Mouse (Mus musculus) CH12.LX (cell line): Measurements from ENCODE around the gene Ampd3. TPM values are rescaled to one million over a fixed set of nuclear protein-coding genes. Genes with fewer than 3 reads are reported as not detected.

Experiments used
- DNase-seq: peaks from one replicate; pipeline ENCODE4 v3.0.0-alpha.2; 2013; ENCODE audit errors: extremely low read depth
- H3K27ac ChIP-seq: 2 replicates; pipeline ENCODE4 v1.5.1; 2012; ENCODE audit warnings: low read depth, mild to moderate bottlenecking, control low read depth, moderate library complexity; ENCODE audit not compliant: insufficient read depth
- H3K27me3 ChIP-seq: replicated peaks from 2 replicates; pipeline ENCODE3; 2012; ENCODE audit warnings: inconsistent platforms
- H3K36me3 ChIP-seq, 2 experiments: replicated peaks in 1 of 2; 2 replicates each; pipeline versions ENCODE3 to v1.6.1; 2012; ENCODE audit warnings: inconsistent platforms in 1 of 2, low read length in 1 of 2, mild to moderate bottlenecking in 1 of 2, mixed read lengths in 1 of 2, moderate library complexity in 1 of 2; ENCODE audit not compliant: control insufficient read depth in 1 of 2, insufficient read depth in 1 of 2
- H3K4me1 ChIP-seq, 2 experiments: 2 replicates each; pipeline ENCODE4 v1.6.1; 2012; ENCODE audit warnings: inconsistent platforms in 1 of 2, moderate library complexity in 1 of 2; ENCODE audit not compliant: insufficient read depth in 2 of 2, control insufficient read depth in 1 of 2
- H3K4me2 ChIP-seq: 2 replicates; pipeline ENCODE4 v1.6.1; 2012; ENCODE audit warnings: low read depth, mild to moderate bottlenecking, control low read depth; ENCODE audit not compliant: poor library complexity, insufficient read depth, severe bottlenecking
- H3K4me3 ChIP-seq, 3 experiments: fragments of 150-350 bp in 1 of 3; sonication (generic) in 1 of 3; replicated peaks in 1 of 3; 2 replicates each; pipeline versions ENCODE3 to v1.5.1; 2011 to 2012; ENCODE audit warnings: low read depth in 2 of 3, low read length in 2 of 3, mild to moderate bottlenecking in 2 of 3, moderate library complexity in 2 of 3, control low read depth in 1 of 3, improper control_type of control experiment in 1 of 3, inconsistent platforms in 1 of 3, mixed read lengths in 1 of 3; ENCODE audit not compliant: poor library complexity in 1 of 3
- H3K79me2 ChIP-seq: replicated peaks from 2 replicates; pipeline ENCODE4 v1.6.1; 2012; ENCODE audit warnings: mild to moderate bottlenecking, moderate library complexity; ENCODE audit not compliant: control insufficient read depth, poor library complexity, insufficient read depth, severe bottlenecking; ENCODE audit errors: extremely low read depth
- H3K9ac ChIP-seq: 2 replicates; pipeline ENCODE4 v1.6.1; 2012; ENCODE audit warnings: low read depth, mild to moderate bottlenecking, control low read depth, moderate library complexity; ENCODE audit not compliant: insufficient read depth
- H3K9me3 ChIP-seq: replicated peaks from 2 replicates; pipeline ENCODE3; 2012; ENCODE audit warnings: low read length, inconsistent platforms, mixed read lengths
- IRF4 ChIP-seq: IDR thresholded peaks from 2 replicates; pipeline ENCODE4 v1.6.1; 2014; ENCODE audit warnings: low read depth, mild to moderate bottlenecking, inconsistent platforms, low read length, improper control_type of control experiment
- JUN ChIP-seq: IDR thresholded peaks from 2 replicates; pipeline ENCODE4 v1.6.1; 2011; ENCODE audit warnings: low read depth, mild to moderate bottlenecking, low read length, improper control_type of control experiment, moderate library complexity; ENCODE audit not compliant: insufficient read depth
- KAT2A ChIP-seq: IDR thresholded peaks from 2 replicates; pipeline ENCODE4 v1.6.1; 2012; ENCODE audit warnings: low read length, improper control_type of control experiment, inconsistent platforms; ENCODE audit not compliant: insufficient replicate concordance
- MAFK ChIP-seq: IDR thresholded peaks from 2 replicates; pipeline ENCODE4 v1.6.1; 2011; ENCODE audit warnings: low read length, improper control_type of control experiment; ENCODE audit not compliant: insufficient replicate concordance
- MAX ChIP-seq: IDR thresholded peaks from 2 replicates; pipeline ENCODE4 v1.6.1; 2011; ENCODE audit warnings: low read length, improper control_type of control experiment
- MEF2A ChIP-seq: IDR thresholded peaks from 2 replicates; pipeline ENCODE4 v1.6.1; 2014; ENCODE audit warnings: low read depth, mild to moderate bottlenecking, inconsistent platforms, low read length, improper control_type of control experiment, borderline replicate concordance
- NELFE ChIP-seq: IDR thresholded peaks from 2 replicates; pipeline ENCODE4 v1.6.1; 2011; ENCODE audit warnings: low read depth, low read length, improper control_type of control experiment
- PAX5 ChIP-seq: IDR thresholded peaks from 2 replicates; pipeline ENCODE4 v1.6.1; 2012; ENCODE audit warnings: low read length, inconsistent platforms, mixed read lengths
- TBP ChIP-seq: conservative IDR thresholded peaks from 2 replicates; pipeline ENCODE4 v1.6.1; 2011; ENCODE audit warnings: low read depth, low read length, improper control_type of control experiment
- UBTF ChIP-seq: IDR thresholded peaks from 2 replicates; pipeline ENCODE4 v1.6.1; 2012; ENCODE audit warnings: low read depth, mild to moderate bottlenecking, inconsistent platforms, low read length, improper control_type of control experiment, moderate library complexity
- ZKSCAN1 ChIP-seq: IDR thresholded peaks from 2 replicates; pipeline ENCODE4 v1.6.1; 2012; ENCODE audit warnings: low read depth, inconsistent platforms, low read length, improper control_type of control experiment, borderline replicate concordance
- dilution Hi-C: fragments of 300-500 bp; cut with MboI; formaldehyde crosslinking; loops from 2 replicates; pipeline ENCODE4 v1.14.3; 2020; ENCODE audit warnings: low sequenced_read_pairs; ENCODE audit not compliant: extremely low pct_unique_long_range_greater_than_20kb, extremely low pct_ligation_motif_present
- in situ Hi-C: fragments of 300-500 bp; cut with MboI; formaldehyde crosslinking; loops from 3 replicates; pipeline ENCODE4 v1.14.3; 2019; ENCODE audit warnings: low sequenced_read_pairs, low pct_ligation_motif_present, low pct_unique_long_range_greater_than_20kb, mixed read lengths
- polyA plus RNA-seq: library from polyadenylated mRNA; unstranded; fragments of >175 nt; gene quantifications from 2 replicates; pipeline ENCODE4 v1.2.1, GENCODE M21; 2012; ENCODE audit warnings: low read depth; ENCODE audit not compliant: insufficient read length
- total RNA-seq, 2 experiments: library from RNA; depleted of rRNA; stranded (reverse); fragments of 300-350 nt in 1 of 2; fragments of >200 nt in 1 of 2; gene quantifications; 2 replicates each; pipeline ENCODE4 v1.2.3; 2012 to 2014

The Ampd3 gene
- total and polyA plus RNA-seq, 3 experiments, result 0.08 to 0.84 (median 0.30) TPM

GRCm38 (mm10) chr7:110746087-110746562, 21.9 kb upstream of the Ampd3 start:
- H3K36me3 ChIP-seq, result no peaks in the 10 kb centered on the region
- no peak for DNase-seq
- H3K4me2 ChIP-seq, result no peak overlapping the region
- no peaks in the 10 kb centered on the region for H3K79me2 ChIP-seq
- H3K4me3 ChIP-seq, result no peak overlapping the region
- in situ Hi-C loops (no loop called here), dilution Hi-C loops (no loop called here)
- H3K4me1 ChIP-seq, result peaks cover 0 to 11% of the 10 kb centered on the region in 2 experiments; a peak in 2 of 4 replicates
- H3K9me3 ChIP-seq, result peaks cover 2% of the 10 kb centered on the region
- H3K27me3 ChIP-seq, result no peaks in the 10 kb centered on the region
- H3K27ac ChIP-seq, result no peak overlapping the region
- TF ChIP-seq UBTF, result no peak
- TF ChIP-seq IRF4, result no peak
- H3K9ac ChIP-seq, result no peak overlapping the region

GRCm38 (mm10) chr7:110746809-110747208, 21.2 kb upstream of the Ampd3 start:
- Histone ChIP-seq H3K27ac (no peak overlapping the region), H3K27me3 (no peaks in the 10 kb centered on the region), H3K4me2 (no peak overlapping the region), H3K4me3 (no peak overlapping the region), H3K36me3 (no peaks in the 10 kb centered on the region), H3K4me1 (peaks cover 0 to 11% of the 10 kb centered on the region in 2 experiments; a peak in 2 of 4 replicates), H3K9me3 (peaks cover 2% of the 10 kb centered on the region), H3K79me2 (no peaks in the 10 kb centered on the region), H3K9ac (no peak overlapping the region)
- dilution Hi-C loops (no loop called here), in situ Hi-C loops (no loop called here)
- DNase-seq, result peak; percentile 20
- TF ChIP-seq UBTF, result no peak
- TF ChIP-seq MAFK, result peak; percentile 69; the same call in 1 of the 2 replicates

- H3K4me3 ChIP-seq, result no peak overlapping the region
- no peak overlapping the region for H3K4me2 ChIP-seq
- peaks cover 2% of the 10 kb centered on the region for H3K9me3 ChIP-seq
- dilution Hi-C loops (no loop called here), in situ Hi-C loops (no loop called here)
- DNase-seq, result no peak
- H3K27ac ChIP-seq, result no peak overlapping the region
- TF ChIP-seq ZKSCAN1 (no peak), JUN (no peak), MAX (no peak), KAT2A (no peak), TBP (no peak), MEF2A (no peak), NELFE (no peak), PAX5 (no peak)
- H3K79me2 ChIP-seq, result no peaks in the 10 kb centered on the region
- peaks cover 0 to 12% of the 10 kb centered on the region in 2 experiments; a peak in 2 of 4 replicates for H3K4me1 ChIP-seq
- no peaks in the 10 kb centered on the region for H3K27me3 ChIP-seq
- H3K36me3 ChIP-seq, result no peaks in the 10 kb centered on the region
- no peak overlapping the region for H3K9ac ChIP-seq
Observed at GRCm38 (mm10) chr7:110750834-110751233, 17.2 kb upstream of the Ampd3 start.
